Mouse (Mus musculus) heart, embryonic 14.5 days (tissue): Measurements from ENCODE around the gene Insl3. TPM values are rescaled to one million over a fixed set of nuclear protein-coding genes. Genes with fewer than 3 reads are reported as not detected.

Source experiments
- ATAC-seq: fragments of 200-750 bp; cut with Nextera tagmentation; 2 replicates; pipeline ENCODE4 v1.8.0; 2017; ENCODE audit warnings: low read depth, moderate TSS enrichment; ENCODE audit not compliant: insufficient number of reproducible peaks, insufficient read depth, low FRiP score
- H3K27ac ChIP-seq, 2 experiments: fragments of 200-500 bp in 1 of 2; fragments of 300-500 bp in 1 of 2; sonication (generic) in 1 of 2; replicated peaks in 1 of 2; 2 replicates each; pipeline ENCODE4 v1.5.1; 2012 to 2014; ENCODE audit warnings: low read depth in 2 of 2, low read length in 2 of 2, control low read depth in 1 of 2, mild to moderate bottlenecking in 1 of 2, mixed read lengths in 1 of 2; ENCODE audit not compliant: control insufficient read depth in 1 of 2, insufficient read depth in 1 of 2
- H3K27me3 ChIP-seq: fragments of 300-500 bp; sonication (generic); 2 replicates; pipeline ENCODE4 v1.6.1; 2014; ENCODE audit warnings: mild to moderate bottlenecking, low read length, control low read depth; ENCODE audit not compliant: control insufficient read depth, insufficient read depth
- H3K36me3 ChIP-seq: fragments of 300-500 bp; sonication (generic); 2 replicates; pipeline ENCODE4 v1.6.1; 2014; ENCODE audit warnings: mild to moderate bottlenecking, control low read depth, low read length, mixed read lengths; ENCODE audit not compliant: control insufficient read depth, insufficient read depth
- H3K4me1 ChIP-seq, 2 experiments: fragments of 200-500 bp in 1 of 2; fragments of 300-500 bp in 1 of 2; sonication (generic) in 1 of 2; 2 replicates each; pipeline ENCODE4 v1.6.1; 2012 to 2014; ENCODE audit warnings: low read length in 2 of 2, control low read depth in 1 of 2, mixed read lengths in 1 of 2; ENCODE audit not compliant: control insufficient read depth in 2 of 2, insufficient read depth in 2 of 2
- H3K4me2 ChIP-seq: fragments of 300-500 bp; sonication (generic); 2 replicates; pipeline ENCODE4 v1.6.1; 2014; ENCODE audit warnings: mild to moderate bottlenecking, low read length
- H3K4me3 ChIP-seq, 2 experiments: fragments of 200-500 bp in 1 of 2; fragments of 300-500 bp in 1 of 2; sonication (generic) in 1 of 2; 2 replicates each; pipeline ENCODE4 v1.5.1; 2012 to 2014; ENCODE audit warnings: low read length in 2 of 2, mild to moderate bottlenecking in 2 of 2, control low read depth in 1 of 2, low read depth in 1 of 2, moderate library complexity in 1 of 2; ENCODE audit not compliant: control insufficient read depth in 1 of 2, insufficient read depth in 1 of 2
- H3K9ac ChIP-seq: fragments of 300-500 bp; sonication (generic); 2 replicates; pipeline ENCODE4 v1.6.1; 2014; ENCODE audit warnings: mild to moderate bottlenecking, low read length
- H3K9me3 ChIP-seq: fragments of 300-500 bp; sonication (generic); 2 replicates; pipeline ENCODE4 v1.6.1; 2016; ENCODE audit warnings: low read length, control low read depth; ENCODE audit not compliant: control insufficient read depth
- WGBS: fragments of 180-500 bp; shearing (Covaris S2); extraction: QIAGEN DNeasy Blood & Tissue Kit; methylation state at CpG from one replicate; pipeline ENCODE4 v1.1.7; 2014; 5-methylcytosine and 5-hydroxymethylcytosine counted together
- polyA plus RNA-seq: library from polyadenylated mRNA; unstranded; fragments of >200 nt; fragmentation: Nextera tagmentation; extraction: Ambion mirVana; gene quantifications from 2 replicates; pipeline ENCODE4 v1.2.1, GENCODE M21; 2014

Insl3 gene
- polyA plus RNA-seq, 1 experiment from 2014 or later: 2.4 TPM

DNA sequence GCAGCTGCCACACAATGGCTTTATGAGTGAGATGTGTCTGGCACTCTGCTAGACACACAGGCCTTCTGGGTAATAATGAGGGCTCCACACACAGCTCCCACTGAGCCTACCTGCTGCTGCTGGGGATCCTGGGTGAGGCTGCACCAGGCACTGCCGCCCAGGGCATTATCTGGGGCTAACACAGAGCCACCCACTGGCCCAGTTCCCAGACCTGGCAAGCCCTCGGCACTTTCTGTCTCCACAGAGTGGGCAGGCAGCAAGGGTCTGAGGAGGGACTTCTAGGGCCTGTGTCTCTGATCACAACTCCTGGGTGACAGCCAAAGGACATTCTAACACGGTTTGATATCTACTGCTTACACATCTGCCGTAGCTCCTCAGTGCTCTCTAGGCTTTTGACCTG, 30.2 kb downstream of the Insl3 start:
- no peak overlapping the region for H3K9ac ChIP-seq
- H3K27me3 ChIP-seq: peaks cover 34% of the 10 kb centered on the region
- ATAC-seq: no peak
- no peaks in the 10 kb centered on the region for H3K9me3 ChIP-seq
- H3K4me2 ChIP-seq: no peak overlapping the region
- WGBS: 20% methylated on average over 4 of the region's 4 CpGs
- H3K4me3 ChIP-seq: no peak overlapping the region
- H3K36me3 ChIP-seq: no peaks in the 10 kb centered on the region
- H3K27ac ChIP-seq: no peak overlapping the region
- 0 out of 4 replicates have a peak, but pooled peaks cover 0 to 3% of the 10 kb centered on the region in 2 experiments for H3K4me1 ChIP-seq

- H3K9me3 ChIP-seq: no peaks in the 10 kb centered on the region
- 0 out of 4 replicates have a peak, but pooled peaks cover 0 to 3% of the 10 kb centered on the region in 2 experiments for H3K4me1 ChIP-seq
- no peak for ATAC-seq
- H3K36me3 ChIP-seq: no peaks in the 10 kb centered on the region
- no peak overlapping the region for H3K4me2 ChIP-seq
- no peak overlapping the region for H3K27ac ChIP-seq
- H3K9ac ChIP-seq: no peak overlapping the region
- peaks cover 36% of the 10 kb centered on the region for H3K27me3 ChIP-seq
- WGBS: 38% methylated on average over 7 of the region's 7 CpGs
- H3K4me3 ChIP-seq: no peak overlapping the region
These were observed 31.0 kb downstream of the Insl3 start for GRCm38 (mm10) chr8:71719928-71720457.

DNA sequence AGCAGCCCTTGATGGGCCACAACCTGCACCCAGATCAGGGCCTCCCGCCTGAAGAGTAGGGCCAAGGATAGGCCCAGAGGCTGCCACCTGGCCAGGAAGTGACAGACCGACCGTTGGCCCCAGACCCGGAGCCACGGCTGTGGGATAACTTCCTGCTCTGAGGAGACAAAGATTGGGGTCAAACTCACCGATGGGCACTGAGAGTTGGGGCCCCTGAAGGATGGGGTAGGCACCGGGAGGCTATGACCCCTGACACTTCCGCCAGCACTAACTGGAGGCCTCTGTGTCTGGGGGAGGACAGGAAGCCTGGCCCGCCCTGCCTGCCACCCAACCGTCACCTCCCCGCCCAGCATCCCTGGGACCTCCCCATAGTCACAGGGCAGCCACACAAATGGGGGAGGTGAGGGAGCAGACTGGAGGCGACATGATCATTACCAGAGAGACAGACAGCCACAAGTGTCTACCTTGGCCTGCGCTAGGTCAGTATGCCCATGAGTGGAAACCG, 34.1 kb downstream of the Insl3 start:
- ATAC-seq: no peak
- Histone ChIP-seq H3K36me3 (no peaks in the 10 kb centered on the region), H3K27me3 (peaks cover 53% of the 10 kb centered on the region), H3K9ac (no peak overlapping the region), H3K27ac (no peak overlapping the region), H3K4me3 (no peak overlapping the region), H3K9me3 (no peaks in the 10 kb centered on the region), H3K4me2 (no peak overlapping the region), H3K4me1 (peaks cover 0 to 7% of the 10 kb centered on the region in 2 experiments; a peak in 1 of 4 replicates)
- 49% methylated on average over 14 of the region's 14 CpGs for WGBS

DNA sequence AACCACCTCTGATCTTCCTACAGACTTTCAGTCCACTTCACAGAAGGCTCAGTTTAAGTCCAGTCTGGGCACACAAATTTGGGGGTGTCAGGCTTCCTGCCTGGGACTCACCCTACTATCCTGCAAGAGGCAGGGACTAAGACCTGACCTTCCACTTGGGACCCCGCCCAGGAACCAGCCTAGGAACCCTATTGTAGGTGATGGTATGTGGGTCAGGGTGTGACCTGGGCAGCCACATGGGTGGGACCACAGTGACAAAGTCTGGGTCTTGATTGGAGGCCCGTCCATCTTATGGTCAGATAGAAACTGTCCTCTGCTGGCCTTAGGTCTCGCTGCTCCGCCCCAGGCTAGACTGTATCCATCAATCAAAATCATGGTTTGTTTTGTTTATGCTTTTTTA, 35.4 kb downstream of the Insl3 start:
- no peaks in the 10 kb centered on the region for H3K36me3 ChIP-seq
- WGBS: 57% methylated on average over 4 of the region's 4 CpGs
- no peak for ATAC-seq
- H3K27ac ChIP-seq: no peak overlapping the region
- H3K9ac ChIP-seq: no peak overlapping the region
- H3K9me3 ChIP-seq: no peaks in the 10 kb centered on the region
- peaks cover 51% of the 10 kb centered on the region for H3K27me3 ChIP-seq
- H3K4me1 ChIP-seq: peaks cover 4 to 8% of the 10 kb centered on the region in 2 experiments; a peak in 2 of 4 replicates
- H3K4me2 ChIP-seq: no peak overlapping the region
- no peak overlapping the region for H3K4me3 ChIP-seq

- Histone ChIP-seq H3K27ac (no peak within 1 kb of the TSS), H3K9me3 (no peaks in the 10 kb centered on the region), H3K9ac (peak within 1 kb of the TSS; percentile 70), H3K27me3 (peaks cover 53% of the 10 kb centered on the region), H3K4me1 (peaks cover 4 to 8% of the 10 kb centered on the region in 2 experiments; a peak in 2 of 4 replicates), H3K4me3 (peak within 1 kb of the TSS; percentile 40 to 59), H3K4me2 (peak within 1 kb of the TSS; percentile 85), H3K36me3 (no peaks in the 10 kb centered on the region)
- under 1% methylated on average over 44 of the region's 54 CpGs for WGBS
- peak; percentile 66 for ATAC-seq
These were observed 36.3 kb downstream of the Insl3 start, which contains the start of gene Fcho1 for GRCm38 (mm10) chr8:71725122-71725924. Gene Fcho1 (minus strand): TSS chr8:71725716.

- Histone ChIP-seq H3K27ac (no peak overlapping the region), H3K9me3 (no peaks in the 10 kb centered on the region), H3K27me3 (peaks cover 53% of the 10 kb centered on the region), H3K4me1 (peaks cover 4 to 8% of the 10 kb centered on the region in 2 experiments; a peak in 2 of 4 replicates), H3K4me2 (peak overlapping the region; percentile 60), H3K36me3 (no peaks in the 10 kb centered on the region), H3K9ac (peak overlapping the region; percentile 8; the same call in 1 of the 2 replicates), H3K4me3 (peak overlapping the region; percentile 19 to 35; a peak in 3 of 4 replicates)
- no peak for ATAC-seq
- WGBS: 7% methylated on average over 20 of the region's 21 CpGs
These were observed 39.3 kb downstream of the Insl3 start for GRCm38 (mm10) chr8:71728240-71728785.

DNA sequence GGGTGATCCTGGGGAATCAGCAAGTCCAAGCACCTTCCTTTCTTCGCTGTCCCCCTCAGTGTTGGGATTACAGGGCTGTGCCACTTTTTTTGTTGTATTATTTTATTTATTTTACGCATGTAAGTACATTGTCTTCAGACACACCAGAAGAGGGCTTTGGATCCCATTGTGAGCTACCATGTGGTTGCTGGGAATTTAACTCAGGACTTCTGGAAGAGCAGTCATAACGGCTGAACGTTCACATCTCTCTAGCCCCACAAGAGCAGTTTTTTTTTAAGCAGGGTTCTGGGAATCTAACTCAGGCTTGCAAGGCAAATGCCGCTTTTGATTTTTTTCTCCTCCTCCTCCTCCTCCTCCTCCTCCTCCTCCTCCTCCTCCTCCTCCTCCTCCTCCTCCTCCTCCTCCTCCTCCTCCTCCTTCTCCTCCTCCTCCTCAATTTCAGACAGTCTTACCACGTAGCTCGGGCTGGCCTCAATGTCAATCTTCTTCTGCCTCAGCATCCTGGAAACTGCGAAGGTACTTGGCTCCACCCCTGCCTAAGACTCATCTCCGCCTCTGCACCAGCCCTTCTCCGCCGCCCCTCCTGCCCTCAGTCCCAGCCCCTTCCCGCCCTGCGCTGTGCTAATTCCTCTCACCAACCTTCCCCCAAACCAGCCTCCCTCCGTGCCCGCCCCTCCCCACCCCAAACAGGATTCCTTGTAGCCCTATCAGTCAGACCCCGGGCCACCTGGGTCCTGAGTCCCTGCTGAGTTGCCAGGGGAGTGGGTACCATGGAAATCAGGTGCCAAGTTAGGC, 40.0 kb downstream of the Insl3 start:
- no peak for ATAC-seq
- Histone ChIP-seq H3K27me3 (peaks cover 48% of the 10 kb centered on the region), H3K4me1 (peaks cover 4 to 8% of the 10 kb centered on the region in 2 experiments; a peak in 2 of 4 replicates), H3K27ac (no peak overlapping the region), H3K9me3 (no peaks in the 10 kb centered on the region), H3K36me3 (no peaks in the 10 kb centered on the region), H3K4me2 (peak overlapping the region; percentile 60), H3K9ac (peak overlapping the region; percentile 8; the same call in 1 of the 2 replicates), H3K4me3 (peak overlapping the region; percentile 19 to 35; a peak in 3 of 4 replicates)
- 6% methylated on average over 16 of the region's 16 CpGs for WGBS
